ENCODE assay signal across 22 mouse cellular contexts in genomic region chr11:16345179-16345578, GRCm38 (mm10).
"Had no signal": no experiment of that assay in that cellular context is flagged by ENCODE, and none has a peak within 500 bp of the region (broad histone marks: within the 10 kb centered on the region; RNA-seq: fewer than 3 reads in every experiment).

No protein-coding gene starts in this region.

- H3K9me3 ChIP-seq: lung, embryonic 15.5 days; midbrain, embryonic 10.5 days; midbrain, embryonic 12.5 days; neural tube, embryonic 13.5 days; neural tube, embryonic 15.5 days; stomach, embryonic 15.5 days had no signal

- H3K9ac ChIP-seq: lung, embryonic 15.5 days; midbrain, embryonic 12.5 days; neural tube, embryonic 13.5 days; neural tube, embryonic 15.5 days; stomach, embryonic 15.5 days had no signal

- ATAC-seq: lung, postnatal 0 days; midbrain, embryonic 16.5 days had no signal

- H3K4me3 ChIP-seq: lung, embryonic 15.5 days; midbrain, embryonic 10.5 days; midbrain, embryonic 12.5 days; myocyte; neural tube, embryonic 13.5 days; neural tube, embryonic 15.5 days; stomach, embryonic 15.5 days had no signal

- H3K4me1 ChIP-seq: lung, embryonic 15.5 days; midbrain, embryonic 10.5 days; midbrain, embryonic 12.5 days; neural tube, embryonic 13.5 days; neural tube, embryonic 15.5 days; stomach, embryonic 15.5 days had no signal

- H3K27ac ChIP-seq: lung, embryonic 15.5 days; midbrain, embryonic 10.5 days; midbrain, embryonic 12.5 days; neural tube, embryonic 13.5 days; neural tube, embryonic 15.5 days; stomach, embryonic 15.5 days; stomach, postnatal 0 days had no signal

- H3K36me3 ChIP-seq: lung, embryonic 15.5 days; midbrain, embryonic 10.5 days; midbrain, embryonic 12.5 days; neural tube, embryonic 13.5 days; neural tube, embryonic 15.5 days; stomach, embryonic 15.5 days had no signal

- H3K27me3 ChIP-seq: lung, embryonic 15.5 days; midbrain, embryonic 12.5 days; neural tube, embryonic 13.5 days; neural tube, embryonic 15.5 days; stomach, embryonic 15.5 days had no signal

- H3K4me2 ChIP-seq: lung, embryonic 15.5 days; midbrain, embryonic 12.5 days; neural tube, embryonic 13.5 days; neural tube, embryonic 15.5 days; stomach, embryonic 15.5 days had no signal

- DNase-seq: lung, adult 2 months; lung, postnatal 14 days; lung, postnatal 4 days; midbrain, embryonic 14.5 days; retina, postnatal 1 day; right cerebral cortex, adult 18-20 months; right cerebral cortex, postnatal 25 days; right cerebral cortex, postnatal 4 days; spleen, adult 18-20 months; thymus, adult 2 months; thymus, postnatal 25 days; thymus, postnatal 4 days had no signal
